Mouse (Mus musculus) MEL (cell line): ENCODE data around the gene Rabep1. TPM values are rescaled to one million over a fixed set of nuclear protein-coding genes. Genes with fewer than 3 reads are reported as not detected.

Source experiments
- DNase-seq: peaks from one replicate; pipeline ENCODE4 v3.0.0; 2011; ENCODE audit warnings: low read depth, low spot score
- H3K27ac ChIP-seq: 2 replicates; pipeline ENCODE4 v1.5.1; 2012; ENCODE audit warnings: low read depth, mild to moderate bottlenecking, control low read depth, low read length, moderate library complexity; ENCODE audit not compliant: control insufficient read depth
- H3K27me3 ChIP-seq, 2 experiments: fragments of 150-350 bp in 1 of 2; sonication (generic) in 1 of 2; 2 replicates each; pipeline ENCODE4 v1.6.1; 2012; ENCODE audit warnings: low read length in 2 of 2, mild to moderate bottlenecking in 2 of 2, improper control_type of control experiment in 1 of 2, moderate library complexity in 1 of 2; ENCODE audit not compliant: insufficient read depth in 2 of 2, control insufficient read depth in 1 of 2
- H3K36me3 ChIP-seq, 2 experiments: 2 replicates each; pipeline ENCODE4 v1.6.1; 2012 to 2014; ENCODE audit warnings: low read length in 2 of 2, improper control_type of control experiment in 1 of 2, inconsistent platforms in 1 of 2, mild to moderate bottlenecking in 1 of 2; ENCODE audit not compliant: insufficient read depth in 2 of 2, control insufficient read depth in 1 of 2
- H3K4me1 ChIP-seq, 2 experiments: fragments of 150-350 bp in 1 of 2; sonication (generic) in 1 of 2; 2 replicates each; pipeline ENCODE4 v1.6.1; 2012; ENCODE audit warnings: low read length in 2 of 2, improper control_type of control experiment in 1 of 2, mild to moderate bottlenecking in 1 of 2; ENCODE audit not compliant: insufficient read depth in 2 of 2, control insufficient read depth in 1 of 2
- H3K4me3 ChIP-seq, 2 experiments: fragments of 150-350 bp in 1 of 2; sonication (generic) in 1 of 2; 2 replicates each; pipeline ENCODE4 v1.5.1; 2012; ENCODE audit warnings: low read depth in 2 of 2, low read length in 2 of 2, mild to moderate bottlenecking in 2 of 2, moderate library complexity in 2 of 2, control low read depth in 1 of 2, improper control_type of control experiment in 1 of 2; ENCODE audit not compliant: control insufficient read depth in 1 of 2, insufficient read depth in 1 of 2
- H3K79me2 ChIP-seq: 2 replicates; pipeline ENCODE4 v1.6.1; 2012; ENCODE audit warnings: mild to moderate bottlenecking, low read length, moderate library complexity; ENCODE audit not compliant: control insufficient read depth, poor library complexity, insufficient read depth
- H3K9ac ChIP-seq: 2 replicates; pipeline ENCODE4 v1.6.1; 2012; ENCODE audit warnings: low read depth, mild to moderate bottlenecking, control low read depth, low read length, moderate library complexity; ENCODE audit not compliant: control insufficient read depth, poor library complexity, severe bottlenecking
- H3K9me3 ChIP-seq: fragments of 150-350 bp; sonication (generic); replicated peaks from 2 replicates; pipeline ENCODE4 v1.6.1; 2012; ENCODE audit warnings: mild to moderate bottlenecking, low read length, improper control_type of control experiment, moderate library complexity; ENCODE audit not compliant: insufficient read depth
- CTCF ChIP-seq, 3 experiments: IDR thresholded peaks in 2 of 3; conservative IDR thresholded peaks in 1 of 3; 2 replicates each; pipeline ENCODE4 v1.5.1; 2011 to 2012; ENCODE audit warnings: low read length in 3 of 3, low read depth in 2 of 3, mild to moderate bottlenecking in 2 of 3, improper control_type of control experiment in 1 of 3, inconsistent platforms in 1 of 3, mixed read lengths in 1 of 3, moderate library complexity in 1 of 3; ENCODE audit not compliant: control insufficient read depth in 1 of 3, insufficient read depth in 1 of 3, poor library complexity in 1 of 3, severe bottlenecking in 1 of 3
- E2F4 ChIP-seq: IDR thresholded peaks from 2 replicates; pipeline ENCODE4 v1.6.1; 2011; ENCODE audit warnings: low read depth, low read length, improper control_type of control experiment, borderline replicate concordance
- GABPA ChIP-seq: IDR thresholded peaks from 2 replicates; pipeline ENCODE4 v1.6.1; 2012; ENCODE audit warnings: low read depth, mild to moderate bottlenecking, inconsistent platforms, low read length, improper control_type of control experiment, moderate library complexity
- MEF2A ChIP-seq: IDR thresholded peaks from 2 replicates; pipeline ENCODE4 v1.6.1; 2014; ENCODE audit warnings: low read depth, mild to moderate bottlenecking, inconsistent platforms, low read length, improper control_type of control experiment; ENCODE audit not compliant: poor library complexity, insufficient replicate concordance, severe bottlenecking; ENCODE audit errors: extremely low read depth
- MXI1 ChIP-seq: IDR thresholded peaks from 2 replicates; pipeline ENCODE4 v1.6.1; 2011; ENCODE audit warnings: mild to moderate bottlenecking, low read depth, low read length, improper control_type of control experiment
- MYB ChIP-seq: IDR thresholded peaks from 2 replicates; pipeline ENCODE4 v1.6.1; 2011; ENCODE audit warnings: mild to moderate bottlenecking, low read depth, low read length, improper control_type of control experiment
- POLR2AphosphoS5 ChIP-seq: IDR thresholded peaks from 2 replicates; pipeline ENCODE4 v1.6.1; 2012; ENCODE audit warnings: low read depth, borderline replicate concordance, mild to moderate bottlenecking, inconsistent platforms, low read length, moderate library complexity, mixed read lengths
- RAD21 ChIP-seq: IDR thresholded peaks from 2 replicates; pipeline ENCODE4 v1.6.1; 2011; ENCODE audit warnings: mild to moderate bottlenecking, low read depth, low read length, improper control_type of control experiment
- SMC3 ChIP-seq: IDR thresholded peaks from 2 replicates; pipeline ENCODE4 v1.6.1; 2011; ENCODE audit warnings: low read depth, low read length, improper control_type of control experiment
- ZC3H11A ChIP-seq: IDR thresholded peaks from 2 replicates; pipeline ENCODE4 v1.6.1; 2012; ENCODE audit warnings: low read depth, mild to moderate bottlenecking, inconsistent platforms, low read length, improper control_type of control experiment
- ZKSCAN1 ChIP-seq: IDR thresholded peaks from 2 replicates; pipeline ENCODE4 v1.6.1; 2012; ENCODE audit warnings: low read depth, mild to moderate bottlenecking, inconsistent platforms, low read length, improper control_type of control experiment, moderate library complexity
- ZMIZ1 ChIP-seq: IDR thresholded peaks from 2 replicates; pipeline ENCODE4 v1.6.1; 2012; ENCODE audit warnings: low read depth, mild to moderate bottlenecking, inconsistent platforms, low read length, improper control_type of control experiment, moderate library complexity
- ZNF384 ChIP-seq: IDR thresholded peaks from 2 replicates; pipeline ENCODE4 v1.6.1; 2012; ENCODE audit warnings: low read depth, mild to moderate bottlenecking, inconsistent platforms, low read length, improper control_type of control experiment
- polyA plus RNA-seq, 2 experiments: library from polyadenylated mRNA; stranded (reverse) in 1 of 2; unstranded in 1 of 2; fragments of >175 nt in 1 of 2; fragments of >200 nt in 1 of 2; gene quantifications; 2 replicates each; pipeline versions ENCODE4 v1.2.1 to v1.2.4; 2012; ENCODE audit warnings: low replicate concordance in 2 of 2, low read depth in 1 of 2; ENCODE audit not compliant: insufficient read length in 2 of 2, insufficient read depth in 1 of 2, missing spikeins in 1 of 2
- total RNA-seq: library from RNA; depleted of rRNA; stranded (reverse); fragments of 300-350 nt; gene quantifications from 2 replicates; pipeline ENCODE4 v1.2.3, GENCODE M21; 2012

Gene Rabep1
- total and polyA plus RNA-seq, 3 experiments, result 24.2 to 72.2 (median 34.3) TPM

DNA sequence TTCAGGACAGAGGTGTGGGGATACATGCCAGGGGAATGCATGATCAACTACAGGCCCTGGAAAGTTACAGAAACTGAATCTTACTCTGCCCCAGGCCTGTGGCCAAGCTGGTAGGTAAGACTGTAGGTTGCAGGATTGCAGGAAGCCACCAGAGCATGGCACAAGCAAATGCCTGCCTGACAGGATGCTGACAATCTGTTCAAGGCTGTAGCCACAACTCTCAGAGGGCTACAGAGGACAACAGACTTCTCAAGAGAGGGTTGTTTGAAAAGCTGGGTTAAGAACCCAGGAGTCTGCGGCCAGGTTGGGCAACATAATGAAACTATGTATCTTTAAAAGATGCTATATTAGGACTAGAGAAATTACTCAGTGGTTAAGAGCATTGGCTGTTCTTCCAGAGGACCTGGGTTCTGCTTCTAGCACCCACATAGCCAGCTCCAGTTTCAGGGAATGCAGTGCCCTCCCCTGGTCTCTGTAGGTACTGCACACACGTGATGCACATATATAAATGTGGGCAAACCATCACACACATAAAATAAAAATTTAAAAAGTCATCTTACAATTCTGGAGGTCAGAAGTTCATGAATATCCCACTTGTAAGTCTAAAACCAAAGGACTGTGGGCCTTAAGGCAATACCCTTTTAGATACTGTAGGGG is 42.2 kb upstream of the Rabep1 start:
- no peak overlapping the region for H3K27ac ChIP-seq
- no peaks in the 10 kb centered on the region for H3K79me2 ChIP-seq
- TF ChIP-seq RAD21 (peak; percentile 26), SMC3 (peak; percentile 31; the same call in 1 of the 2 replicates), ZMIZ1 (no peak), E2F4 (no peak), CTCF (IDR thresholded peaks at IDR 0.05 in 2 of 3, conservative IDR thresholded peaks at IDR 0.05 in 1 of 3; ENCODE audit: control insufficient read depth in 1 of 3, insufficient read depth in 1 of 3, low read depth in 2 of 3, low read length in 3 of 3, poor library complexity in 1 of 3, severe bottlenecking in 1 of 3) (peak; percentile 44 to 54 (median 53))
- H3K4me3 ChIP-seq, result no peak overlapping the region
- H3K27me3 ChIP-seq, result peaks cover 5% of the 10 kb centered on the region in 2 experiments; a peak in 2 of 4 replicates
- peak; percentile 53 for DNase-seq
- no peaks in the 10 kb centered on the region for H3K9me3 ChIP-seq
- H3K9ac ChIP-seq, result no peak overlapping the region
- 0 out of 4 replicates have a peak, but pooled peaks cover 0 to 3% of the 10 kb centered on the region in 2 experiments for H3K36me3 ChIP-seq
- peaks cover 0 to 5% of the 10 kb centered on the region in 2 experiments; a peak in 1 of 4 replicates for H3K4me1 ChIP-seq

DNA sequence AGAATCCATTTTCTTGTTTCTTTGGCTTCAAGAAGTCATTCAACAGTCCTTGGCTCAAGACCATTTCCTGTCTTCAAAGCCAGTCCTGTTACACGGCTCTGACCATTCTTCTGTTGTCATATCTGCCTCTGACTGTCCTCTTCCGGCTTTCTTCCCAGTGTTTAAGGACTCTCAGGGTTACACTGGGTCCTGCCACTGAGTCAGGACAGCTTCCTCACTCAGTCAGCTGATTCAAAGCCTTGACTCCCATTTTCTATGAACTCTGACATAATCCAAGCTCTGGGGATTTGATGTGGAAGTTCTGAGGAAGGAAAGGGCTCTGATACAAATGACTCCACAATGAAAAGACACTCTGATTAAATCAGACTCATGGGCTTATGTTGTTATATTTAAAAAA is 41.7 kb upstream of the Rabep1 start:
- peaks cover 0 to 5% of the 10 kb centered on the region in 2 experiments; a peak in 1 of 4 replicates for H3K4me1 ChIP-seq
- no peak overlapping the region for H3K9ac ChIP-seq
- H3K9me3 ChIP-seq, result no peaks in the 10 kb centered on the region
- H3K27me3 ChIP-seq, result peaks cover 5 to 10% of the 10 kb centered on the region in 2 experiments; a peak in 3 of 4 replicates
- H3K79me2 ChIP-seq, result no peaks in the 10 kb centered on the region
- no peak overlapping the region for H3K4me3 ChIP-seq
- no peak for DNase-seq
- 0 out of 4 replicates have a peak, but pooled peaks cover 0 to 3% of the 10 kb centered on the region in 2 experiments for H3K36me3 ChIP-seq
- H3K27ac ChIP-seq, result no peak overlapping the region
- no peak for TF ChIP-seq ZC3H11A
- no peak for TF ChIP-seq CTCF (IDR thresholded peaks at IDR 0.05 in 2 of 3, conservative IDR thresholded peaks at IDR 0.05 in 1 of 3; ENCODE audit: control insufficient read depth in 1 of 3, insufficient read depth in 1 of 3, low read depth in 2 of 3, low read length in 3 of 3, poor library complexity in 1 of 3, severe bottlenecking in 1 of 3)
- no peak for TF ChIP-seq POLR2AphosphoS5
- no peak for TF ChIP-seq ZNF384
- TF ChIP-seq MXI1, result no peak
- no peak for TF ChIP-seq GABPA
- no peak for TF ChIP-seq MYB
- TF ChIP-seq MEF2A, result no peak
- TF ChIP-seq E2F4, result no peak
- no peak for TF ChIP-seq ZKSCAN1
